Mouse (Mus musculus): ENCODE measurements around the gene Gm10715. TPM values are rescaled to one million over a fixed set of nuclear protein-coding genes. Genes with fewer than 3 reads are reported as not detected.
"Not testable (repeated sequence)": the region's sequence is repeated elsewhere in the genome, so short reads cannot be mapped to it uniquely, and the experiment has no call there.

Gene Gm10715
- polyA plus RNA-seq, 1 experiment from 2014 or later, result not detected

GRCm38 (mm10) chr9:3012054-3012621 is 24.5 kb upstream of the Gm10715 start:
- not testable (repeated sequence) for H3K36me3 ChIP-seq (ENCODE audit: control insufficient read depth, insufficient read depth, low read length); H3K4me2 ChIP-seq (ENCODE audit: low read depth); DNase-seq (ENCODE audit: low spot score); H3K4me3 ChIP-seq (ENCODE audit: low read depth, low read length); H3K9ac ChIP-seq (ENCODE audit: low read length); H3K27ac ChIP-seq (ENCODE audit: low read depth, low read length); H3K9me3 ChIP-seq (ENCODE audit: control insufficient read depth, low read length); H3K27me3 ChIP-seq (ENCODE audit: control insufficient read depth, insufficient read depth, low read length); ATAC-seq (ENCODE audit: insufficient read depth, low FRiP score, low TSS enrichment); H3K4me1 ChIP-seq (ENCODE audit: control insufficient read depth, insufficient read depth, low read length)
- 81% methylated on average over 2 of the region's 7 CpGs for WGBS

- not testable (repeated sequence) for H3K9ac ChIP-seq (ENCODE audit: low read length); H3K27me3 ChIP-seq (ENCODE audit: control insufficient read depth, insufficient read depth, low read length); H3K4me3 ChIP-seq (ENCODE audit: low read depth, low read length); H3K36me3 ChIP-seq (ENCODE audit: control insufficient read depth, insufficient read depth, low read length); H3K27ac ChIP-seq (ENCODE audit: low read depth, low read length); DNase-seq (ENCODE audit: low spot score); H3K9me3 ChIP-seq (ENCODE audit: control insufficient read depth, low read length); H3K4me2 ChIP-seq (ENCODE audit: low read depth); H3K4me1 ChIP-seq (ENCODE audit: control insufficient read depth, insufficient read depth, low read length)
- peak; percentile 65; the same call in 1 of the 2 replicates for ATAC-seq (ENCODE audit: insufficient read depth, low FRiP score, low TSS enrichment)
- no CpG with 5 or more reads among the region's 11 CpGs for WGBS
Measured at GRCm38 (mm10) chr9:3012733-3013279, 23.9 kb upstream of the Gm10715 start, which contains the start of gene Gm10721. Gm10721 (plus strand) TSS chr9:3013140.

GRCm38 (mm10) chr9:3015354-3015753 is 21.3 kb upstream of the Gm10715 start, which contains the start of gene Gm10720:
Gm10720 (plus strand) TSS chr9:3015654.
- not testable (repeated sequence) for ATAC-seq (ENCODE audit: insufficient read depth, low FRiP score, low TSS enrichment); DNase-seq (ENCODE audit: low spot score)

GRCm38 (mm10) chr9:3015896-3016295 is 20.8 kb upstream of the Gm10715 start:
- WGBS, result 74% methylated on average over 4 of the region's 6 CpGs
- H3K27ac ChIP-seq (ENCODE audit: low read depth, low read length); H3K27me3 ChIP-seq (ENCODE audit: control insufficient read depth, insufficient read depth, low read length); H3K36me3 ChIP-seq (ENCODE audit: control insufficient read depth, insufficient read depth, low read length); H3K9me3 ChIP-seq (ENCODE audit: control insufficient read depth, low read length); H3K4me2 ChIP-seq (ENCODE audit: low read depth); H3K4me3 ChIP-seq (ENCODE audit: low read depth, low read length); H3K9ac ChIP-seq (ENCODE audit: low read length); H3K4me1 ChIP-seq (ENCODE audit: control insufficient read depth, insufficient read depth, low read length); ATAC-seq (ENCODE audit: insufficient read depth, low FRiP score, low TSS enrichment); DNase-seq (ENCODE audit: low spot score): not testable (repeated sequence)

More at GRCm38 (mm10) chr9:3015354-3015753, 21.3 kb upstream of the Gm10715 start, which contains the start of gene Gm10720:
- H3K4me1 ChIP-seq (ENCODE audit: control insufficient read depth, insufficient read depth, low read length); H3K4me2 ChIP-seq (ENCODE audit: low read depth); H3K27ac ChIP-seq (ENCODE audit: low read depth, low read length); H3K9ac ChIP-seq (ENCODE audit: low read length); H3K4me3 ChIP-seq (ENCODE audit: low read depth, low read length); H3K27me3 ChIP-seq (ENCODE audit: control insufficient read depth, insufficient read depth, low read length); H3K9me3 ChIP-seq (ENCODE audit: control insufficient read depth, low read length); H3K36me3 ChIP-seq (ENCODE audit: control insufficient read depth, insufficient read depth, low read length): not testable (repeated sequence)
- 71% methylated on average over 4 of the region's 9 CpGs for WGBS

- WGBS, result 50% methylated on average over 1 of the region's 9 CpGs
Measured at GRCm38 (mm10) chr9:3017108-3017507, 19.6 kb upstream of the Gm10715 start, which contains the start of gene Gm10719. Gm10719 (plus strand) TSS chr9:3017408.

GRCm38 (mm10) chr9:3018944-3019343 is 17.7 kb upstream of the Gm10715 start:
- 71% methylated on average over 9 of the region's 9 CpGs for WGBS
- not testable (repeated sequence) for H3K4me1 ChIP-seq (ENCODE audit: control insufficient read depth, insufficient read depth, low read length); H3K27ac ChIP-seq (ENCODE audit: low read depth, low read length); H3K36me3 ChIP-seq (ENCODE audit: control insufficient read depth, insufficient read depth, low read length); H3K9me3 ChIP-seq (ENCODE audit: control insufficient read depth, low read length); H3K4me2 ChIP-seq (ENCODE audit: low read depth); H3K4me3 ChIP-seq (ENCODE audit: low read depth, low read length); H3K9ac ChIP-seq (ENCODE audit: low read length); ATAC-seq (ENCODE audit: insufficient read depth, low FRiP score, low TSS enrichment); H3K27me3 ChIP-seq (ENCODE audit: control insufficient read depth, insufficient read depth, low read length); DNase-seq (ENCODE audit: low spot score)

More at GRCm38 (mm10) chr9:3017108-3017507, 19.6 kb upstream of the Gm10715 start, which contains the start of gene Gm10719:
- not testable (repeated sequence) for H3K9me3 ChIP-seq (ENCODE audit: control insufficient read depth, low read length); H3K4me3 ChIP-seq (ENCODE audit: low read depth, low read length); DNase-seq (ENCODE audit: low spot score); ATAC-seq (ENCODE audit: insufficient read depth, low FRiP score, low TSS enrichment); H3K27ac ChIP-seq (ENCODE audit: low read depth, low read length); H3K27me3 ChIP-seq (ENCODE audit: control insufficient read depth, insufficient read depth, low read length); H3K4me1 ChIP-seq (ENCODE audit: control insufficient read depth, insufficient read depth, low read length); H3K36me3 ChIP-seq (ENCODE audit: control insufficient read depth, insufficient read depth, low read length); H3K4me2 ChIP-seq (ENCODE audit: low read depth); H3K9ac ChIP-seq (ENCODE audit: low read length)

GRCm38 (mm10) chr9:3019835-3020727 is 16.6 kb upstream of the Gm10715 start:
- DNase-seq (ENCODE audit: low spot score), result not testable (repeated sequence)
- 76% methylated on average over 11 of the region's 19 CpGs for WGBS

GRCm38 (mm10) chr9:3022316-3023008 is 14.2 kb upstream of the Gm10715 start:
- not testable (repeated sequence) for ATAC-seq (ENCODE audit: insufficient read depth, low FRiP score, low TSS enrichment); H3K4me3 ChIP-seq (ENCODE audit: low read depth, low read length); H3K9ac ChIP-seq (ENCODE audit: low read length); H3K9me3 ChIP-seq (ENCODE audit: control insufficient read depth, low read length); H3K27me3 ChIP-seq (ENCODE audit: control insufficient read depth, insufficient read depth, low read length); DNase-seq (ENCODE audit: low spot score); H3K36me3 ChIP-seq (ENCODE audit: control insufficient read depth, insufficient read depth, low read length); H3K4me1 ChIP-seq (ENCODE audit: control insufficient read depth, insufficient read depth, low read length); H3K4me2 ChIP-seq (ENCODE audit: low read depth); H3K27ac ChIP-seq (ENCODE audit: low read depth, low read length)
- 69% methylated on average over 9 of the region's 13 CpGs for WGBS

More at GRCm38 (mm10) chr9:3019835-3020727, 16.6 kb upstream of the Gm10715 start:
- not testable (repeated sequence) for H3K27me3 ChIP-seq (ENCODE audit: control insufficient read depth, insufficient read depth, low read length); H3K4me1 ChIP-seq (ENCODE audit: control insufficient read depth, insufficient read depth, low read length); H3K36me3 ChIP-seq (ENCODE audit: control insufficient read depth, insufficient read depth, low read length); H3K4me3 ChIP-seq (ENCODE audit: low read depth, low read length); H3K9me3 ChIP-seq (ENCODE audit: control insufficient read depth, low read length); H3K27ac ChIP-seq (ENCODE audit: low read depth, low read length); H3K4me2 ChIP-seq (ENCODE audit: low read depth); H3K9ac ChIP-seq (ENCODE audit: low read length)
- peak; percentile 70 for ATAC-seq (ENCODE audit: insufficient read depth, low FRiP score, low TSS enrichment)

Data from neural tube, embryonic 11.5 days (tissue).